Mouse (Mus musculus): ENCODE results near the gene Astn2.

The Astn2 gene

DNA sequence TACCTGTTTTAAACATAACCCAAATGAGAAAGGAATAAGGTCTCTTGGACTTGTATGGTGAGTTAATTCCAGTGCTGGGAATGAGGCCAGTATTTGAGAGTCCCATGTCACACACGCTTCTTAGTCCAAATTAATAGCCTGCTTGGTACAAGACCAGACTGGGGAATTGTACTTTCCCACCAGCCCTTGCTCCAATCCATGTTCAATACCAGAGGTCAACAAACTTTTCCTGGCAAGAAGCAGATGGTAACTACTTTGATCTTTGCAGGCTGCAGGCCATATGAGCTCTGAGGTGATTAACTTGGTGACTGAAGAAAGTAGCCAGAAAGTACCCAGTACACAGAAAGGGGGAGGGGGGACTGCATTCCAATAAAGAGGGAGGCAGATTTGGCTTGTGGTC lies 91.7 kb downstream of the Astn2 start:
- no peak for DNase-seq (ENCODE audit: low spot score)

DNA sequence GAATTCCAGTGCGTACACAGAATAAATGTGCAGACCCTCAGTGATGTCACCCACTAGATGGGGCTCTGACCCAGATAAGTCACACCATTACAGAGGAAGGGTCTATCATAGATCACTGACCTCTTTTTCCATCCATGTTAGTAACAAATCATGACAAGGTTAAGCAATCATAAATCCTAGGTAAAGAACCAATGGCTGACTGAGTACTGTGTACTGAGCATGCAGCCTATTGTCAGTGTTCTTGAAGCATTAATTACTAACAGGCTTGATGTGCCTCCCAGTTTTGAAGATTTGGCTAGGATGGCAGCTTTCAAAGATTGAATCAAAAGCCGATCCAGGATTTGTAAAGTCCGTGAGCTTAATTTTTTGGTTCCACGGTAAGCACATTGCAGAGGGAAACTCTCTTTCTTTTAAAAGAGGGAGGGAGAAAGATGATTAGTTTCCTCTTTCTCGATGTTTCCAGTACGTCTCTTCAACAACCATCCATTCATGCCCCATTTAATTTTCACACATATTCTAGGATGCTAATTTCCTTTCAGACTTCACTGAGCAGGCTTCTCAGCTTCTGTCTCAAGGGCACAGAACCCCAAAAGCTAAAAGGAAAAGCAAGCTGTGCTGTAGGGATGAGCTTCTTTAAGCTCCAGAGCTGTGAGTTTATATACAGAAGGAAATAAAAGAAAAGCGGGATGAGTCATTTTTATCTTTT lies 93.9 kb downstream of the Astn2 start:
- no peak for DNase-seq (ENCODE audit: low spot score)

DNA sequence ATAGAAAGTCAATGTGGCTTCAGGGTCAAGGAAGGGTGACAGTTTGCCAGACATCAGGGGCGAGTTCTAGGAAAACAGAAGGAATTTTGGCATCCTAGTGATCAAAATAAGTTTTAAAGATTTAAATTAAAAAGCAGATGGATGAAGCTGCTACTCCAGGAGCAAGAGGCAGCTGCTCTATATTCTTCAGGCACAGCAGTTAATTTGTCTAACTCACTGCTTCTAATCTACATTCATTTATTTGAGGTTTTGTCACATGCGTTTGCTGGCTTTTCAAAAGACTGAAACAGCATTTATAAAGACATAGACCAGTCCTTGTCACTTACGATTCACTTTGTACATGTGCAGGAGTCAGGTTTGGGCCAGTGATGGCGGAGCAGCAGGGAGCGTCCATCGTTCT lies 98.0 kb downstream of the Astn2 start:
- DNase-seq (ENCODE audit: low spot score) = no peak

DNA sequence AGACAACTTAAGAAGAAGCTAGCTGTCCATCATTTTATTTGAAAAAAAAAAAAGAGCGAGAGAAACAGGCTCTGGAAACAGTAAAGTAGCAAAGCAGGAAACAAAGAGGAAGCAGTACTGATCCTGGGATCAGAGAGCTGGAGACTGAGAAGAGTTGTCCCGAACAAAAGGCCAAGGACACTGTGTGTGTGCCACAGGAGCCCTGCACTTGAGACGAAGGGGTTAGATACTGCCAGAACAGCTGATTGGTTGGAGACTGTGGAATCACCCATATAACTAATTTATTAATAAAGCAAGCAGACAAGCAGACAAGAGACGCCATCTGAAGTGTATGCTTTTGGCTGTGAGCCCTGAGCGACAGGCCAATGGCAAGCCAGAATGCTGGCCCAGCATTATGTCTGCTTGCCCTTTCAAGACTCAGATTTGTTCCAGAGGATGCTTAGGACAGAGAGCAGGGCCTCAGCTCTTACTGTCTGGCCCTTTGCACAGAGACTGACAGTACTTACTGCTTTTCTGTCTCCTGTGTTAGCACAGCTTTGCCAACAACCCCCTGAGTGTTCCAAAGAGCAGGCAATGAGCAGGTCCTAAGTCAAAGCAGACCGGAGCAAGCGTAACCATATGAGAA lies 101.6 kb downstream of the Astn2 start:
- no peak for DNase-seq (ENCODE audit: low spot score)

DNA sequence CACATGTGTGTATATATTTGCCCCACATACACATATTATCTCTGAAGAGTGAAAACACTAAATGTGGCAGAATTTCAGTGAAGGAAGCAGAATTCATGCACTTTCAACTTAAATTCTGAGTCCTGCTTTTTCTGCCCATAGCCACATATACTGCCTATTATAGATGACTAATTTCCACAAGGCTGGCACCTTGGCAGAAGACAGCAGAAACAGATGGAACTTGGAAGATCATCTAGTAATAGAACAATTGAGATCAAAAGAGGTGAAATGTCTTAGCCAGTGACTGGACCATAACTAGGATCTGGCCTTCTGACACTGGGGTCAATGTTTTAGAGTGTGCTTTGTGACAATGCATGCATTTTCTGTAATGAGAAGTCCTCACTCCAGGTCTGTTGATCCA lies 119.4 kb downstream of the Astn2 start:
- no peak for DNase-seq (ENCODE audit: low spot score)

DNA sequence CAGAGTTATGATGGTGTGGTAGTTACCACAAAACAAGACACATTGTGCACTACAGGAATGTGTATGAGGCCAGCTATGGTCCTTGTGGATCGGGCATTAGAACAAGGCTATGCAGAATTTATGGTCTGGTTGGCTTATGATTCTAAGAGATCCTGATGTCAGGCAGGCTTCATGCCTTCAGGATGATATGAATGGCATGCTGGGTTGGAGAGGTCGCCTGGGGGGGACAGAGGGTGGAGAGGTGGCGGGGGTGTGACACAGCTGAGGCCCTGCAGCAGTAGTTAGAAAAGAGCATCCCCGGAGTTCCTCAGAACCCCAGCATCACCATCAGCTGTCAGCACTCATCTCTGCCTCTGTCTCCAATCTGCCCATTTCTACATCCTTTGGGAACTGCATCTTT lies 128.3 kb downstream of the Astn2 start:
- no peak for DNase-seq (ENCODE audit: low spot score)

DNA sequence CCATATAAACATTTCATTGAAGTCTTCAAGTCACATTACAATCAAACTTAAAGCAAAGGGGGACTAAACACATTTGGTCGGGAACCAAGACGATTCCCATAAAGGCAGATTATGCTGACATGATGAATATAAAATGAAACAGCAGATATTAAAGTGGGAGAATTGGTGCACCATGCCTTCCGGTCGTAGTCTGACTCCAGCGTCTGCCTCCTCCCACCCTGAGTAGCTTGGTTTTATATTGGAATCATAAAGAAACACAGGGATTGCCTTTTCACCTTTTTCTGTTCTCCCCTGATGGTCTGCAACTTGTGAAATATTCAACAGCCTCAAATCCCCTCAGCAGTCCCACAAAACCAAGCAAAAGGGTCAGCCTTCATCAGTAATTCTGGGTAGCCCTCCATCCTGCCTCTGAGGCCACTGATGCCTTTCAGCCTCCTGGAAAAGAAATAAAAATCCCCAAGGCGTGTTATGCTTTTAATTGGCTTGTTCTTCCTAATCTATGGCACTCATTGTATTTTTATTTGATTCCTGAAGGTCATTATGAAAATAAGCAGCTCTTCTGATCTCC lies 132.8 kb downstream of the Astn2 start:
- no peak for DNase-seq (ENCODE audit: low spot score)

DNA sequence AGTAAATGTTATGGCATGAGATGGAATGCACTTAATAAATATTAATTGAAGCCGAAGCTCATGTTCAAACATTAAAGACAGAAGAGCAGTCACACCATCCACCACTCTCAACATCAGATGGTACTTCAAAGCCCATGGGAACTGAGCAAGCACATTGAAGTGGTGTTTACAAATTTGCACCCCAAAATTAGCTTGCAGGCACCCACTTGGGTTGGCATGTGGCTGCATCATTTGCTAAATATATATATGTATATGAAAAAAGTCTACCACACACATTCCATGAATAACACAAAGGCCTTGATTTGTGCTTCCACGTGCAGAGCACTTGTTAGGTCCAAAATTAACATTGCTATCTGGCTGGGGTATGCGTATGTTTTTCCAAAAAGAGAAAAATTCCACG lies 140.4 kb downstream of the Astn2 start:
- DNase-seq (ENCODE audit: low spot score) = no peak

DNA sequence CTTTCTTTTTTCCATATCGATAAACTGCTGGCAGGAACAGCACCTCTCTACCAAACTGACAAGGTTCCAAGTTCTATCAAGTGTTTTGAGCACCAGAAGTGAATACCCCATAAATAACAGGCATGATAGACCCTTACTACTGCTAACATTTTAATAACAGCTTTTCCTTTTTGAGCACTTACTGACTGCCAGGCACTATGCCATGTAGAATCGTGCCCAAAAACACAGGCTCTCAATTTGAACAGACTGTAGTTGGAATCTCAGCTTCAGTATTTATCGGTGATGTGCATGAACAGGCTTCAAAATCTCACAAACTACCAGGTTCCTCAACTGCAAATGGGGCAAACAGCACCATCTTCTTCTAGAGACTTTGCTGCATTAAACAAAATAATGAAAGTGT lies 143.1 kb downstream of the Astn2 start:
- no peak for DNase-seq (ENCODE audit: low spot score)

DNA sequence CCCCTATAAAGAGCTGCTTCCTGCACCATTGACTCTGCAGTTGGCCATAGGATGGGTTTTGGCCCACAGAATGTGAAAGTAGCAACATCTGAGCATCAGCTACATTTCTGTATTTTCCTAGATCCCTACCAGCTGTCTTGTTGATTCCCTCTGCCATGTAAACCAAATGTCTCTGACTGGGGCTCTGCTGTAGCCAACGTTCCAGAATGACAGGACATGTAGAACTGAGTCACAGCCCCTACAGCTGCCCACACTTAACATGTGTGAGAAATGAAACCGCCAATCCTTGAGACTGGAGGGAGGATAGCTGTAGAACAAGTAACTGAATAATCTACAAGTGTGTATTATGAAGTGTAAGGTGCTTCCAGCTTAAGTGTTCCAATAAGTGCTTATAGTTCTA lies 145.5 kb downstream of the Astn2 start:
- no peak for DNase-seq (ENCODE audit: low spot score)

DNA sequence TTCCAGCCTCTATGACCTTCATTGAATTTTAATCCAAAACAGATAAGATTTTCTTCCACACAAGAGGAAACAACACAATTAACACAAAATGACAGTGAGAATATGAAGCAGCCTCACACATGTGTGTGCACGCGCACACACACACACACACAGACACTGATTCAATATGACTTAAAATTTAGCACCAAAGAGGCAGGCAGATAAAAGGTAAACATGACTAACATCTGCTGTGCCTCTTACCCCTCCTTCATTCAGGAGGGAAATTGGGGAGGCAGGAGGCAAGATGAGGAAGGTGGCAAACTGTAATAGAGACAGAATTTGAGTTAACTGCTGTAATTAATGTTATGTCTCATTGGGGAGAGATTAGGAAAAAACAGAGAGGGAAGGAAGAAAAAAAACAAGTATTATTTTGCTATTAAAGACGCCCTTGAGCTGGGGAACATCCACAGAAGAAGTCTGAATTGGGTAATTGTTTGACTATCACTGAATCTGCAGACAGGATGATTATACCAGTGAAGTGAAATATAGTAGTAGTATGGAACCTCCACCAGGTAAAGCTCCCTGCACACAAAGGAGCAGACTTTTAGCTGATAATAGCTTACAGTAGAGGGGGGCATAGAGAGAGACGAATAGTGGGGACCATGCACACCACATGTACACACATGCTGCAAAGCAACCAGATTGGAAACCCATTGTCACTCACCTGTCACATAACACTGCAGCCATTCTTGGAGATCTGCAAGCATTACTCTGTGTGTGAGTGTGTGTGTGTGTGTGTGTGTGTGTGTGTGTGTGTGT lies 149.5 kb downstream of the Astn2 start:
- DNase-seq (ENCODE audit: low spot score) = no peak

DNA sequence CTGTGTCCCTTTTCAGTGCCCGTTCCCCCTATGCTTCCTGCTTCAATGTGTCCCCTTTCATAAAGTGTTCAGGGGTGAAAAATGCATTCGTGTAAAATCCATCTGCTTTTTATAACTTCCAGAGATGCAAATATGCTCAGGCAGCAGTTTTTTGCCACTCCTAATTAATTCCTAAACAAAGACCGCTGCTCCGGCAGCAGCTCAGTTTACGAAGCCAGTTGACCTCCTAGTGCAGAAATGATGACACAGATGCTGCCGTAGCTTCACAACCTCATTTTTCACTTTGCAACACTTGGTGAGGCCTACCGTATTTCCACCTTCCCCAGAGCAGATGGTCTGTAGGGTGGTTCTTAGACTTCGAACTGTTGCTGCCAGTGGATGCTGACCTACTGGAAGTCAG lies 155.9 kb downstream of the Astn2 start:
- no peak for DNase-seq (ENCODE audit: low spot score)

DNA sequence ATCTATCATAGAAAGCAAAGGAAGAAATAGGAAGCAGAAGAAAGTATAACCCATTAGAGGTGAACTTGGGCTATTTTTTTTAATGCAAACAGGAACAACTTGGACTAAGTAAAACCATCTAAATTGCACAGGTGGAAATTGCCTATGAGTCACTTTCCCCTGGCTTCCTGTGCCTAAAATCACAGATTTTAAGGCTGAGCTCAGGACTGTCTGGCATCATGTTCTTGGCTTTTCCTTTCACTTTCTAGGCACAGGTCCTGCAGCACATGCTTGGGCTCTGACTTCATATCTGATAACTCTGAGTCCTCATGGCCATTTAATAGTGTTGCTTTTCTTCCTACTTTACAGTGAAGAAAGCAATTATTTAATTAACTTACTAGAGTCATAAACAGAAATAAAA lies 161.7 kb downstream of the Astn2 start:
- no peak for DNase-seq (ENCODE audit: low spot score)

DNA sequence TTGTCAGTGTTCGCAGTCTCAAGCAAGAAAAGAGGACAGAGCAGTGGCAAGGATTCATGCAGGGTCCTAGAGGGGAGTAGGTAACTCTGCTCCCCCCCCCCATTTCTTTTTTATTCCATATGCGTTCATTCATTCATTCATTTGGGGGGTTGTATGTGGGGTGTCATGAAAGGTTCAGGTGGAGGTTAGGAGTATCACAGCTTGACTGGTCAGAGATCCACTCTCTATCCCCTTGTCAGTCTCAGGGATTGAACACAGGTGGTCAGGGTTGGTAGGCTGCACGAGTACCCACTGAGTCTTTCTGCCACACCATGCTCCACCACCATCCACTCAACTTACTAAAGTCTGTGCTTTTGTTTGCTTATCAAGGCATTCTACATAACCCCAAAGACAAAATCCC lies 171.6 kb downstream of the Astn2 start:
- DNase-seq (ENCODE audit: low spot score) = no peak

DNA sequence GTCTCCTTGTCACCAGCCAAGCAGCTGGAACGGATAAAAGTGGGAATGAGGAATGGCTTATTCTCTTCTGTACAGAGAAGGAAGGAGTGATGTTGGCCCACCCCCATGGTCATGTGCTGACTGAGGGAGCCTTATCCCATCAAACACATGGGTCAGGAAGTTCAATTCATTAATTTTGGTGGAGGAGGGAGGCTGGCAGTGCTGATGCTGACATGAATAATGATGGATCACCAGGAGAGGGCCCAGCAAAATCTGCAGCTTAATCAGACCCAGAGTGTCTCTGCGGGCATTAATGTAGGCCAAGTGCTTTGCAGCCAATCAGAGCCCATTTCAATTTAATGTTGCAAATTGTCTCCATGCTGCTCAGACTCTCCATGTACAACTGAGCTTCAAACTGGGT lies 172.1 kb downstream of the Astn2 start:
- DNase-seq (ENCODE audit: low spot score) = no peak

DNA sequence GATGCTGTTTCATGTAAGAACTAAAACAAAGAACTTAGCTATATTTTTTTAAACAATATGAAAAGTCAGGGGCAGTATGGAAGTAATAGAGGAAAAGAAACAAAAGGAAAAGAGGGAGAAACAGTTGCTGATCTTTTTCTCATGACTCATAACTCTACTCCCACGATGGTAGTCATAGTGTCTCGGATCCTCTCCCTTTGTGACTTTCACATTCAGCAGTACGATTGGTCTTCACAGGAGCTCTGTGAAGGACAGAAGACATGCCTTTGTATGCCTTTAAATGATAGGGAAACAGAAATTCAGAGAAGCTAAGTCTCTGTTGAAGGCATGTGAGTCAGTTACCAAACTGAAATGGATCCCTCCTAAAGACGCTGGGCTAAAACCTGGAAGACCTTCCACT lies 173.7 kb downstream of the Astn2 start:
- DNase-seq (ENCODE audit: low spot score) = no peak

DNA sequence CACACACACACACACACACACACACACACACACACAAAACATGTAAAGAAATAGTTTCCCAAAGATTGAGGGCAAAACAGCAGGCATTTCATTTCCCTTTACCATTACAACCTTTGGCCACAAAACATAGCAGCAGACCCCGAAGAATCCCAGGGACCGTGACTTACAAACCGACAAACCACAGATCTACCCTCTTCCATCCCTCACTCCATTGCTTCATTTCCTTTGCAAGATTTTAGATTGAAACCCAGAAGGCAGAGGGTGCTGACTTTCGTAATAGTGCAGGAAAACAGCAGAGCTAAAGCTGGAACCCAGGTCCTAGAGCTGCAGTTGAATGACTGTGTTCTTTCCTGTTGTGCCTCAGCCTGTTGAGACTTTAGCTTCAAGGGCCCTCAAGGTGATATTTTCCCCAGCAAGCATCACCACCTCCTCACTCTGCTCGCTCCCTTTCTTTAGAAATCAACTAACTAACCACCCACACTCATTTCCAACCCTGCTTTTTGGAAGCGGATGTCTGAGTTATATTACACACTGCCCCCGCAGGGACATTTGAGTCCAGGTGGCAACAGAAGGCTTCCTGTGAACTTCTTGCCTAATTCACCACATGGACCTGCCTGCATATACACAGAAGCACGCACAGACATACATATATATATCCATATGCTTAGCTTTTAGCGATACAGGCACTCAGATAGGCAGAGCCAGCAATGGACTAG lies 181.7 kb downstream of the Astn2 start:
- no peak for DNase-seq (ENCODE audit: low spot score)

DNA sequence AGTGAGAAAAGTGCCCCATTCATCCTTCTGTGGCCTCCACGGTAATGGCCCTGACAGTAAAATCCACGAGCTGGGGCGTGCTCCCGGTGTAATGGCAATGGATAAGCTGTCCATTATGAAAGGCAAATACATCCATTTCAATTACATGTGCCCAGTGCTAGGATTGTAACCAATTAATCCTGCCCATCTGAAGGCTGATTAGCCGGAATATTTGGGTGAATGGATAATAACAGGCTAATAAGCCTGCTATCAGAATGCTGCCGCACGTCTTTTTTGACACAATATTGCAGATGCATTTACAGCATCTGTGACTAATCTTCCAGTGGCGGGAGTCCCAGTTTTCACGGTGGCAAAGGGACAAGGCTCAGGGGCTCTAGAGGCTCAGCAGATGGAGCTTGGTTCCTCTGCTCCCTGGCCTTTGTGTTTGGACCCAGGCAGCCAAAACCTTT lies 189.2 kb downstream of the Astn2 start:
- DNase-seq (ENCODE audit: low spot score) = no peak

DNA sequence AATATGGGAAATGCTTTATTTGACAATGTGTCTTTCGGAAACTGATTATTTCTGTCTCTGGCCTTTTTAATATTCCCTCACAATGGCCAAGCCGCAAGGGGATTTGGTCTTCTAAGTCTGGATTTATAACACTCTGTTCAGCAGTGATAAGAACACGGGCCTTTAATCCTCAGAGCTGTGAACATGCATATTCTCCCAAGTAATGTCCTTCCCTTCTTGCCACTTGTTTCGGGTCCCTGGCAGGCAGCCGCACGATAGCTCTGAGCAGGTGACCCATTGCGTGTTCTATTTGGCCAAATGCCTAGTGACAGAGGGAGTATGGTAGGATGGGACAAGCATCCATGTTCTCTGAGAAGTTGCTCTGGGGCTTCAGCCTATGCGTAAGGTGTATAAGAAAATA lies 214.8 kb downstream of the Astn2 start:
- DNase-seq (ENCODE audit: low spot score) = no peak

DNA sequence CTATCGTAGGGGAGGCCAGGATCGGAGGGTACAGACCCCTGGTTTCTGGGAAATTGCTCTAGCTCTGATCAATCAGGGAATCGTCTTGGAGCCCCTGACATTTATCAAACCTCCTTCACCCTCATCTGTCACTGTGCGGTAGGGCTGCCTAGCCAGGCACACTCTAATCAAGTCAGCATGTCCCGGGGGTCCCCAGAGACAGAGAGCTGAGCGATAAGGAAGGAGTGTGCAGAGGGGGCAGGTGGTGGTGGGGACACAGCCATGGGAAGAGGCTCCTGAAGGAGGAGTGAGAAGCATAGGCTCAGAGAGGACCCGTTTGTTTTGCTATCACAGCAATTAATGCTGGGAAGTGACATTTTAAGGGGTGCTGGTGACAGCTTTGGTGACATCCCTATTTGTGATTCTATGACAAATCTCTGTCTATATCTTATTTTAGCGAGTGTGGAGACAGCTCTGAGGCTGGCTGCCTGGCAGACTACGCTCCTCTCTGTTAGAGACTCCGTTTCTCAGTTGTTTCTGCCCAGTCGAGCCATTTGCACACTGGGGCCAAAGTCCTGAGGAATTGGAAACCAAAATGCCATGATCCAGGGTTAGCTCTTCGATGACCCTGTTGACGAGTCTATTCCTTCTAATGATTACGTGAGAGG lies 228.4 kb downstream of the Astn2 start:
- no peak for DNase-seq (ENCODE audit: low spot score)

DNA sequence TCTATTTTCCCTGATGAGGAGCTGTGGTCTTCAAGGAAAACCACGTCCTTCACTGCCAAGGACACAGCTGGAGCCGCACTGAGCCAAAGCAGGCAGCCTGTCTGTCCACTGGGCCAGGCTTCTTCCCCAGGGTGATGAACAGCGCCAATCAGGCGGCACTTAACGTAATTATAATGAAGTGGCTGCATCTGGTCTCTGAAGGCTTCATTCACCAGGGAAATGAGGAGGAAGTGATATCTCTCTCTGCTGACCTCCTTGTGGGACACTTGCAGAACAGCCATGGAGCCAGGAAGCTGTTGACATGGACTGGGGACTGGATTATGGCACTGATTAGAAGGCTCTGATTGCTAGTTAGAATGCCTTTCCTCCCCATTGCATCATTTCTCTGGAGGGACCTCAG lies 232.8 kb downstream of the Astn2 start:
- DNase-seq (ENCODE audit: low spot score) = no peak

DNA sequence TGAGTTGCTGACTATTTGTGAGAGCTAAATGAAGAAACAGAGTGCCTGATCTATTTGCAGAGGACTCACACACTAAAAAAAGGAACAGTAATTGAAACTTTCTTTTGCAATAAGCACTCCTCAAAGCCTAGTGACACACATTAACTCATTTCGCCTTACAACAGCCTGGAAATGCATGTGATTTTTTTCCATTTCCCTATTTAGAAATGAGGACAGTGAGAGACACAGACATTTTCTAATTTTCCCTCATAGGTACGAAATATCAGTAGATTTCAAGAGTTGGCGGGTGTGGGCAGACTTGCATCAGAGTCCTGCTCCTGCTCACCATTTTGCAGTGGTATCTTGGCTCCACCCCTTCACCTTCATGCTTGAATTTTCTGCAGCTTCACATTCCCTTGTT lies 233.6 kb downstream of the Astn2 start:
- DNase-seq (ENCODE audit: low spot score) = no peak

All from c-Kit-positive CD71-positive TER-119-positive erythroid progenitor cells, embryonic 14.5 days (primary cell).